Mouse (Mus musculus) gastrocnemius, adult 2 months (tissue): Measurements from ENCODE around the gene Socs7. TPM values are rescaled to one million over a fixed set of nuclear protein-coding genes. Genes with fewer than 3 reads are reported as not detected.

ENCODE experiments used
- DNase-seq: peaks from one replicate; pipeline ENCODE4 v3.0.0; 2022
- H3K27ac ChIP-seq: fragments of 200-600 bp; 2 replicates; pipeline ENCODE4 v1.8.1; 2022; ENCODE audit warnings: mild to moderate bottlenecking
- H3K4me3 ChIP-seq: fragments of 200-600 bp; 2 replicates; pipeline ENCODE4 v1.8.1; 2022; ENCODE audit warnings: mild to moderate bottlenecking, moderate library complexity
- CTCF ChIP-seq: fragments of 200-600 bp; IDR thresholded peaks from 2 replicates; pipeline ENCODE4 v1.8.1; 2022; ENCODE audit warnings: antibody characterized with exemption, mild to moderate bottlenecking, moderate library complexity
- intact Hi-C: fragments of 180-260 bp; cut with DNase I; formaldehyde crosslinking; loops from one replicate; pipeline ENCODE4 v1.15.1; 2025
- total RNA-seq, 2 experiments: library from RNA; stranded (reverse); gene quantifications; 2 replicates each; pipeline ENCODE4 v1.2.3; 2021

The Socs7 gene
- total RNA-seq, 2 experiments from 2014 or later: 43.2 to 48.6 TPM

- Histone ChIP-seq H3K4me3 (no peak overlapping the region), H3K27ac (peak overlapping the region; percentile 92)
- no peak for TF ChIP-seq CTCF
- DNase-seq: peak; percentile 42
- intact Hi-C loops: no loop called here
Observed at GRCm38 (mm10) chr11:97370329-97371091, 8.2 kb downstream of the Socs7 start.

GRCm38 (mm10) chr11:97372159-97372864, 10.0 kb downstream of the Socs7 start:
- peak overlapping the region; percentile 92 for H3K27ac ChIP-seq
- intact Hi-C loops: no loop called here

GRCm38 (mm10) chr11:97373402-97373801, 11.1 kb downstream of the Socs7 start:
- TF ChIP-seq CTCF: no peak
- H3K4me3 ChIP-seq: no peak overlapping the region
- DNase-seq: peak; percentile 57
- intact Hi-C loops: no loop called here
- H3K27ac ChIP-seq: peak overlapping the region; percentile 92

More at GRCm38 (mm10) chr11:97372159-97372864, 10.0 kb downstream of the Socs7 start:
- no peak overlapping the region for H3K4me3 ChIP-seq
- no peak for TF ChIP-seq CTCF
- no peak for DNase-seq

- DNase-seq: no peak
- TF ChIP-seq CTCF: no peak
- Histone ChIP-seq H3K27ac (no peak overlapping the region), H3K4me3 (no peak overlapping the region)
- intact Hi-C loops: no loop called here
Observed at GRCm38 (mm10) chr11:97380036-97380435, 17.7 kb downstream of the Socs7 start.

GRCm38 (mm10) chr11:97383017-97383416, 20.7 kb downstream of the Socs7 start:
- H3K27ac ChIP-seq: no peak overlapping the region
- no peak for DNase-seq
- no peak overlapping the region for H3K4me3 ChIP-seq
- no peak for TF ChIP-seq CTCF
- intact Hi-C loops: no loop called here

- no peak for TF ChIP-seq CTCF
- no peak for DNase-seq
- intact Hi-C loops: no loop called here
- H3K4me3 ChIP-seq: no peak overlapping the region
- H3K27ac ChIP-seq: no peak overlapping the region
Observed at GRCm38 (mm10) chr11:97383764-97384163, 21.4 kb downstream of the Socs7 start.

- TF ChIP-seq CTCF: no peak
- Histone ChIP-seq H3K4me3 (no peak overlapping the region), H3K27ac (no peak overlapping the region)
- DNase-seq: no peak
- intact Hi-C loops: no loop called here
Observed at GRCm38 (mm10) chr11:97387811-97388210, 25.5 kb downstream of the Socs7 start.

- intact Hi-C loops: no loop called here
- DNase-seq: no peak
- Histone ChIP-seq H3K4me3 (no peak overlapping the region), H3K27ac (no peak overlapping the region)
- TF ChIP-seq CTCF: no peak
Observed at GRCm38 (mm10) chr11:97389127-97389526, 26.8 kb downstream of the Socs7 start.

- no peak for DNase-seq
- TF ChIP-seq CTCF: no peak
- intact Hi-C loops: no loop called here
- Histone ChIP-seq H3K4me3 (no peak overlapping the region), H3K27ac (no peak overlapping the region)
Observed at GRCm38 (mm10) chr11:97393658-97394057, 31.3 kb downstream of the Socs7 start.

- no peak for TF ChIP-seq CTCF
- H3K4me3 ChIP-seq: no peak overlapping the region
- intact Hi-C loops: no loop called here
- no peak overlapping the region for H3K27ac ChIP-seq
- no peak for DNase-seq
Observed at GRCm38 (mm10) chr11:97394146-97394545, 31.8 kb downstream of the Socs7 start.

GRCm38 (mm10) chr11:97398506-97398905, 36.2 kb downstream of the Socs7 start:
- no peak for DNase-seq
- H3K27ac ChIP-seq: no peak overlapping the region
- no peak overlapping the region for H3K4me3 ChIP-seq
- no peak for TF ChIP-seq CTCF
- intact Hi-C loops: no loop called here

- intact Hi-C loops: loop anchor here (1.0 kb wide), 1 partner anchor 43 kb away; no protein-coding TSS in a partner anchor
- no peak overlapping the region for H3K27ac ChIP-seq
- peak; percentile 89 for DNase-seq
- peak; percentile 100 for TF ChIP-seq CTCF
- H3K4me3 ChIP-seq: peak overlapping the region; percentile 65
Observed at GRCm38 (mm10) chr11:97399958-97400710, 37.8 kb downstream of the Socs7 start.

GRCm38 (mm10) chr11:97401082-97401481, 38.7 kb downstream of the Socs7 start:
- TF ChIP-seq CTCF: no peak
- H3K4me3 ChIP-seq: no peak overlapping the region
- H3K27ac ChIP-seq: no peak overlapping the region
- no peak for DNase-seq
- intact Hi-C loops: no loop called here
